Mouse (Mus musculus): ENCODE results near the gene Zfp106. TPM values are rescaled to one million over a fixed set of nuclear protein-coding genes. Genes with fewer than 3 reads are reported as not detected.

Gene Zfp106
- polyA plus RNA-seq, 1 experiment = 96.8 TPM

GRCm38 (mm10) chr2:120501136-120501918 is 62.3 kb downstream of the Zfp106 start:
- no peak for TF ChIP-seq GATA1 (IDR thresholded peaks at IDR 0.05; ENCODE audit: low read length)

- TF ChIP-seq GATA1 (IDR thresholded peaks at IDR 0.05; ENCODE audit: low read length) = no peak
These were observed 63.6 kb downstream of the Zfp106 start for GRCm38 (mm10) chr2:120499971-120500471.

- no peak for TF ChIP-seq GATA1 (IDR thresholded peaks at IDR 0.05; ENCODE audit: low read length)
These were observed 67.1 kb downstream of the Zfp106 start for GRCm38 (mm10) chr2:120496511-120496910.

- TF ChIP-seq GATA1 (IDR thresholded peaks at IDR 0.05; ENCODE audit: low read length) = no peak
These were observed 70.4 kb downstream of the Zfp106 start for GRCm38 (mm10) chr2:120493254-120493653.

GRCm38 (mm10) chr2:120484241-120484640 is 79.4 kb downstream of the Zfp106 start:
- no peak for TF ChIP-seq GATA1 (IDR thresholded peaks at IDR 0.05; ENCODE audit: low read length)

- TF ChIP-seq GATA1 (IDR thresholded peaks at IDR 0.05; ENCODE audit: low read length) = no peak
These were observed 80.9 kb downstream of the Zfp106 start for GRCm38 (mm10) chr2:120482506-120483389.

GRCm38 (mm10) chr2:120481921-120482320 is 81.7 kb downstream of the Zfp106 start:
- no peak for TF ChIP-seq GATA1 (IDR thresholded peaks at IDR 0.05; ENCODE audit: low read length)

- TF ChIP-seq GATA1 (IDR thresholded peaks at IDR 0.05; ENCODE audit: low read length) = no peak
These were observed 85.0 kb downstream of the Zfp106 start for GRCm38 (mm10) chr2:120478600-120478999.

- no peak for TF ChIP-seq GATA1 (IDR thresholded peaks at IDR 0.05; ENCODE audit: low read length)
These were observed 87.2 kb downstream of the Zfp106 start for GRCm38 (mm10) chr2:120476277-120477087.

GRCm38 (mm10) chr2:120470856-120471255 is 92.8 kb downstream of the Zfp106 start:
- TF ChIP-seq GATA1 (IDR thresholded peaks at IDR 0.05; ENCODE audit: low read length) = no peak

GRCm38 (mm10) chr2:120469715-120470114 is 93.9 kb downstream of the Zfp106 start:
- no peak for TF ChIP-seq GATA1 (IDR thresholded peaks at IDR 0.05; ENCODE audit: low read length)

- TF ChIP-seq GATA1 (IDR thresholded peaks at IDR 0.05; ENCODE audit: low read length) = no peak
These were observed 94.4 kb downstream of the Zfp106 start for GRCm38 (mm10) chr2:120469220-120469619.

GRCm38 (mm10) chr2:120468011-120468410 is 95.6 kb downstream of the Zfp106 start:
- TF ChIP-seq GATA1 (IDR thresholded peaks at IDR 0.05; ENCODE audit: low read length) = no peak

- TF ChIP-seq GATA1 (IDR thresholded peaks at IDR 0.05; ENCODE audit: low read length) = no peak
These were observed 98.3 kb downstream of the Zfp106 start for GRCm38 (mm10) chr2:120465397-120465785.

- no peak for TF ChIP-seq GATA1 (IDR thresholded peaks at IDR 0.05; ENCODE audit: low read length)
These were observed 98.8 kb downstream of the Zfp106 start for GRCm38 (mm10) chr2:120464732-120465396.

Data from G1E-ER4 (cell line).